Mouse (Mus musculus) adrenal gland (tissue): Measurements from ENCODE around the gene Gm10153.

Experiments
- intact Hi-C: fragments of 180-260 bp; cut with DNase I; formaldehyde crosslinking; loops from one replicate; pipeline ENCODE4 v1.15.1; 2025

Gene Gm10153

DNA sequence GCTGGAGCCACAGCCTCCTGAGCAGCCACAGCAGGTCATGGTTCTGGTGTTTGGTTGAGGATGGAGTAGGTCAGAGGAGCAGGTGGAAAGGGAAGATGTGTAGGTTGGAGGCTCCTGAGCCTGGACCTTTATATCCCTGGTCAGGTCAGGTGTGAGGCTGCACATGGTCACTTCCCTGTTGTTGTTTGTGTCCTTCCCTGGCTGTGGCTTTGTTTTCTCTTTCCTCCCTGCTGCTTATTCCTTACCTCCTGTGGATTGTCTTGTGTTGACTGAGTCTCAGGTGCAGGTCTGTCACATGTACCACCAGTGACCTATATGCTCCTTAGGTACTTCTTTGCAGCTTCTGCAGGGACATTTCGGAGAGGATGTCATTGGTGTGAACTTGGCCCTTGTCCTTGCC is 45.7 kb downstream of the Gm10153 start, which contains the start of gene Gm45337:
Gene Gm45337, minus strand, starts transcription at position 101 of the 400 bp plus-strand sequence.
- intact Hi-C loops: loop anchor here (2.0 kb wide), 1 partner anchor 140 kb away; no protein-coding TSS in a partner anchor

DNA sequence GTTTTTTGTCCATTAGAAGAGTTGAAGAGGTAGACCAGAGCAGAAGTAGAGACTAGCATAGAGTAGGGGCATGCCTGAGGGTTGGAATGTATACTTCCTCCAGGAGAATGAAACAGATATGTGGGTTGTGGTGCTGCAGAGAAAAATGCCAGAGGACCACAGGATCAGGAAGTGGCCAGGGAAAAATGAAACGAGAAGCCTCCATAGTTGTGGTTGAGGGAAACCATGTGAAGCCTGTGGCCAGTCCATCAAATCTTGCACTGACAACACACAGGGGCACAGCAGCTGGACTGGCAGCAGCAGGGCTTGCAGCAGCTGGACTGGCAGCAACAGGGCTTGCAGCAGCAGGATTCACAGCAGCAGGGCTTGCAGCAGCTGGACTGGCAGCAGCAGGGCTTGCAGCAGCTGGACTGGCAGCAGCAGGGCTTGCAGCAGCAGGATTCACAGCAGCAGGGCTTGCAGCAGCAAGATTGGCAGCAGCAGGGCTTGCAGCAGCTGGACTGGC is 46.6 kb downstream of the Gm10153 start:
- intact Hi-C loops: loop anchor here (2.0 kb wide), 1 partner anchor 141 kb away; no protein-coding TSS in a partner anchor

DNA sequence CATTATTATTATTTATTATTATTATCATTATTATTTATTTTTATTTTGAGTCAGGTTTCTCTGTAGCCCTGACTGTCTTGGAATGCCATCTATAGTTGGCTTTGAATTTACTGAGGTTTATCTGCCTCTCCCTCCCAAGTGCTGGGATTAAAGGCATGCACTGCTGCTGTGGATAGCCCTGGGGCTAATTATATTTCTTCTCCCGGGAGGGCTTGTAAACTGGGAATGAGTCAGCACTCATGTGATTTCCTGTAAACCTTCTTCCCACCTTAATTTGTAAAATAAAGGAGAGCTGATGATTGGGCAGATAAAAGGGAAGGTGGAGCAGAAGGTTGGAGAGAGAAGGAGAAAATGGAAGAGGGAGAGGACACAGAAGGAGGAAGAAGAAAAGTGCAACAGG is 49.5 kb downstream of the Gm10153 start:
- intact Hi-C loops: no loop called here
